Mouse (Mus musculus) thymus, adult 2 months (tissue): ENCODE measurements around the gene Cldn11. TPM values are rescaled to one million over a fixed set of nuclear protein-coding genes. Genes with fewer than 3 reads are reported as not detected.

ENCODE experiments used
- DNase-seq: peaks from one replicate; pipeline ENCODE4 v3.0.0; 2021
- H3K27ac ChIP-seq: fragments of 200-500 bp; 2 replicates; pipeline ENCODE4 v1.5.1; 2012; ENCODE audit warnings: low read length, control low read depth; ENCODE audit not compliant: control insufficient read depth, insufficient read depth
- H3K27me3 ChIP-seq: fragments of 200-500 bp; 2 replicates; pipeline ENCODE4 v1.6.1; 2012; ENCODE audit warnings: mild to moderate bottlenecking, low read length, moderate library complexity, mixed read lengths; ENCODE audit not compliant: control insufficient read depth, insufficient read depth
- H3K36me3 ChIP-seq: fragments of 200-500 bp; 2 replicates; pipeline ENCODE4 v1.6.1; 2012; ENCODE audit warnings: mild to moderate bottlenecking, low read length, moderate library complexity; ENCODE audit not compliant: control insufficient read depth, insufficient read depth
- H3K4me1 ChIP-seq: fragments of 200-500 bp; replicated peaks from 2 replicates; pipeline ENCODE4 v1.6.1; 2012; ENCODE audit warnings: low read length; ENCODE audit not compliant: control insufficient read depth, insufficient read depth
- H3K4me3 ChIP-seq: fragments of 200-500 bp; 2 replicates; pipeline ENCODE4 v1.5.1; 2012; ENCODE audit warnings: mild to moderate bottlenecking, low read length, control low read depth, moderate library complexity; ENCODE audit not compliant: control insufficient read depth, insufficient read depth
- CTCF ChIP-seq: fragments of 200-500 bp; IDR thresholded peaks from 2 replicates; pipeline ENCODE4 v1.5.1; 2012; ENCODE audit warnings: mild to moderate bottlenecking, control low read depth, low read length, moderate library complexity, borderline replicate concordance; ENCODE audit not compliant: control insufficient read depth, poor library complexity, insufficient read depth; ENCODE audit errors: extremely low read depth
- POLR2A ChIP-seq: fragments of 200-500 bp; IDR thresholded peaks from 2 replicates; pipeline ENCODE4 v1.6.1; 2012; ENCODE audit warnings: mild to moderate bottlenecking, low read length, control low read depth, moderate library complexity; ENCODE audit not compliant: control insufficient read depth, poor library complexity, insufficient read depth; ENCODE audit errors: extremely low read depth
- WGBS: fragments of 180-500 bp; shearing (Covaris S2); methylation state at CpG from one replicate; pipeline ENCODE4 v1.1.7; 2018; 5-methylcytosine and 5-hydroxymethylcytosine counted together
- polyA plus RNA-seq: library from polyadenylated mRNA; depleted of rRNA; stranded (reverse); fragments of >200 nt; gene quantifications from 2 replicates; pipeline ENCODE4 v1.2.3, GENCODE M21; 2012

Gene Cldn11
- polyA plus RNA-seq, 1 experiment = 1.5 TPM

DNA sequence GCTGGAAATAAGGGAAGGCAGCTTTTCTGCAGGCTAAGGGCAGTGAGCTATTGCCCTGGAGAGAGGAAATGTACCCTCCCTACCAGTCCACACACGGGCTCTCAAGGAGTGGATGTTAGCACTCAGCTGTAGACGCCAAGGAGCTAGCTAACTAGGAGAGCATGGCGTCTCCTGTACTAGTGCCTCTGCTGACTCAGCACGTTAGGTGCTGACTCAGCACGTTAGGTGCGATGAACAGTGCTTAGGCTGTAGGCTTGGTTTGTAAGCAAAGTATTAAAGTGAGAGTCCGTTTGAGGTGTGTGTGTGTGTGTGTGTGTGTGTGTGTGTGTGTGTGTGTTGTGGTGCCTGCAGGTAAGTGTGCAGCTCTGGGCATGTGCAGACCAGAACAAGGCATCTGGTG is 40.6 kb downstream of the Cldn11 start:
- DNase-seq = no peak
- H3K4me1 ChIP-seq = no peaks in the 10 kb centered on the region
- WGBS = 88% methylated on average over 7 of the region's 7 CpGs
- no peak overlapping the region for H3K27ac ChIP-seq
- no peak overlapping the region for H3K4me3 ChIP-seq
- TF ChIP-seq POLR2A = no peak
- no peak for TF ChIP-seq CTCF
- no peaks in the 10 kb centered on the region for H3K36me3 ChIP-seq
- H3K27me3 ChIP-seq = no peaks in the 10 kb centered on the region

- WGBS = 82% methylated on average over 10 of the region's 10 CpGs
- H3K36me3 ChIP-seq = no peaks in the 10 kb centered on the region
- no peak overlapping the region for H3K27ac ChIP-seq
- no peaks in the 10 kb centered on the region for H3K27me3 ChIP-seq
- no peaks in the 10 kb centered on the region for H3K4me1 ChIP-seq
- TF ChIP-seq CTCF = no peak
- TF ChIP-seq POLR2A = no peak
- no peak overlapping the region for H3K4me3 ChIP-seq
- no peak for DNase-seq
Observed at GRCm38 (mm10) chr3:31191402-31191801, 41.7 kb downstream of the Cldn11 start.

- no peak overlapping the region for H3K27ac ChIP-seq
- H3K27me3 ChIP-seq = no peaks in the 10 kb centered on the region
- no peaks in the 10 kb centered on the region for H3K36me3 ChIP-seq
- DNase-seq = no peak
- no peaks in the 10 kb centered on the region for H3K4me1 ChIP-seq
- H3K4me3 ChIP-seq = no peak overlapping the region
- WGBS = 89% methylated on average over 17 of the region's 17 CpGs
- TF ChIP-seq CTCF = no peak
- TF ChIP-seq POLR2A = no peak
Observed at GRCm38 (mm10) chr3:31199162-31199877, 49.6 kb downstream of the Cldn11 start.

GRCm38 (mm10) chr3:31203947-31204346 is 54.2 kb downstream of the Cldn11 start:
- TF ChIP-seq CTCF = no peak
- TF ChIP-seq POLR2A = no peak
- no peak overlapping the region for H3K4me3 ChIP-seq
- no peaks in the 10 kb centered on the region for H3K4me1 ChIP-seq
- no peaks in the 10 kb centered on the region for H3K27me3 ChIP-seq
- H3K36me3 ChIP-seq = no peaks in the 10 kb centered on the region
- 96% methylated on average over 11 of the region's 11 CpGs for WGBS
- H3K27ac ChIP-seq = no peak overlapping the region
- DNase-seq = no peak

DNA sequence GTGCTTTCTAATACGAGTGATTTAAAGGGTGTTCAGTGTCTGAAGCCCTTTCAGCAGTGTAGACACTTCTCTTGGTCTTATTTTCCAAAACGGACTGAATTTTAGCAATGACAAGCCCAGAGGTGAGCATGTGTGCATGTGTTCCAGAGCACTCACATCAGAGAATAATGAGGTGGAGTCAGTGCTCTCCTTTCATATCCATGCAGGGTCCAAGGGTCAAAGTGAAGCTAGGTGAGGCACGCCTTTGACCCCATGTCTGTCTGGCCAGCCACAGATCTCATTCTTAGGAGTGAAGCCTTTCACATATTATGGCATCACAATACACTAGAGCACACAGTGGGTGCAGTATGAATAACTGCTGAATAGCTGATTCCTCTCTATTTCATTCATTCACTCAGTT is 55.4 kb downstream of the Cldn11 start:
- Histone ChIP-seq H3K27ac (no peak overlapping the region), H3K27me3 (no peaks in the 10 kb centered on the region), H3K4me1 (no peaks in the 10 kb centered on the region), H3K36me3 (no peaks in the 10 kb centered on the region), H3K4me3 (no peak overlapping the region)
- TF ChIP-seq CTCF = no peak
- TF ChIP-seq POLR2A = no peak
- no peak for DNase-seq
- WGBS = 83% methylated on average over 3 of the region's 3 CpGs

GRCm38 (mm10) chr3:31208046-31208445 is 58.3 kb downstream of the Cldn11 start:
- Histone ChIP-seq H3K36me3 (no peaks in the 10 kb centered on the region), H3K4me3 (no peak overlapping the region), H3K4me1 (no peaks in the 10 kb centered on the region), H3K27ac (no peak overlapping the region), H3K27me3 (no peaks in the 10 kb centered on the region)
- no peak for TF ChIP-seq POLR2A
- TF ChIP-seq CTCF = no peak
- WGBS = 74% methylated on average over 4 of the region's 4 CpGs
- DNase-seq = no peak
